Mouse (Mus musculus) heart, adult 2 months (tissue): Measurements from ENCODE around the gene Ccm2. TPM values are rescaled to one million over a fixed set of nuclear protein-coding genes. Genes with fewer than 3 reads are reported as not detected.

Source experiments
- DNase-seq, 2 experiments: peaks; one replicate each; pipeline ENCODE4 v3.0.0; 2021
- H3K27ac ChIP-seq: fragments of 200-600 bp; 2 replicates; pipeline ENCODE4 v1.8.1; 2022
- H3K27me3 ChIP-seq: fragments of 200-500 bp; 2 replicates; pipeline ENCODE4 v1.6.1; 2012; ENCODE audit warnings: mild to moderate bottlenecking, low read length, inconsistent platforms, mixed read lengths; ENCODE audit not compliant: control insufficient read depth, insufficient read depth
- H3K36me3 ChIP-seq: fragments of 200-500 bp; 2 replicates; pipeline ENCODE4 v1.6.1; 2012; ENCODE audit warnings: low read length, inconsistent platforms; ENCODE audit not compliant: control insufficient read depth, insufficient read depth
- H3K4me1 ChIP-seq: fragments of 200-500 bp; 2 replicates; pipeline ENCODE4 v1.6.1; 2011; ENCODE audit warnings: low read length; ENCODE audit not compliant: control insufficient read depth, insufficient read depth
- H3K4me3 ChIP-seq: fragments of 200-600 bp; 2 replicates; pipeline ENCODE4 v1.8.1; 2022
- H3K79me2 ChIP-seq: fragments of 200-500 bp; replicated peaks from 2 replicates; pipeline ENCODE4 v1.6.1; 2012; ENCODE audit warnings: mild to moderate bottlenecking, inconsistent platforms, low read length, moderate library complexity, mixed read lengths; ENCODE audit not compliant: control insufficient read depth, insufficient read depth
- H3K9ac ChIP-seq: fragments of 200-500 bp; 2 replicates; pipeline ENCODE4 v1.6.1; 2012; ENCODE audit warnings: low read depth, mild to moderate bottlenecking, control low read depth, inconsistent platforms, low read length, mixed read lengths
- CTCF ChIP-seq: fragments of 200-600 bp; IDR thresholded peaks from 2 replicates; pipeline ENCODE4 v1.8.1; 2022; ENCODE audit warnings: antibody characterized with exemption, mild to moderate bottlenecking, moderate library complexity
- EP300 ChIP-seq: fragments of 200-500 bp; IDR thresholded peaks from 2 replicates; pipeline ENCODE4 v1.6.1; 2011; ENCODE audit warnings: low read depth, low read length, control low read depth; ENCODE audit not compliant: insufficient read depth
- POLR2A ChIP-seq: fragments of 200-500 bp; IDR thresholded peaks from 2 replicates; pipeline ENCODE4 v1.6.1; 2011; ENCODE audit warnings: mild to moderate bottlenecking, low read depth, low read length, control low read depth; ENCODE audit not compliant: insufficient read depth
- WGBS: fragments of 180-500 bp; shearing (Covaris S2); methylation state at CpG from one replicate; pipeline ENCODE4 v1.1.7; 2018; 5-methylcytosine and 5-hydroxymethylcytosine counted together
- intact Hi-C: fragments of 180-260 bp; cut with DNase I; formaldehyde crosslinking; loops from one replicate; pipeline ENCODE4 v1.15.1; 2025
- polyA plus RNA-seq: library from polyadenylated mRNA; depleted of rRNA; stranded (reverse); fragments of >200 nt; gene quantifications from 2 replicates; pipeline ENCODE4 v1.2.3, GENCODE M21; 2012
- total RNA-seq, 2 experiments: library from RNA; stranded (reverse); gene quantifications; 2 replicates each; pipeline ENCODE4 v1.2.3; 2021

The Ccm2 gene
- total and polyA plus RNA-seq, 3 experiments, result 25.6 to 54.1 (median 28.5) TPM

- intact Hi-C loops, result no loop called here
- DNase-seq, result no peak
- no peaks in the 10 kb centered on the region for H3K36me3 ChIP-seq
- 88% methylated on average over 6 of the region's 6 CpGs for WGBS
- H3K27me3 ChIP-seq, result no peaks in the 10 kb centered on the region
- no peak overlapping the region for H3K27ac ChIP-seq
- H3K9ac ChIP-seq, result no peak overlapping the region
- no peaks in the 10 kb centered on the region for H3K79me2 ChIP-seq
- no peak overlapping the region for H3K4me3 ChIP-seq
- TF ChIP-seq EP300 (no peak), CTCF (no peak), POLR2A (no peak)
- H3K4me1 ChIP-seq, result peaks cover 2% of the 10 kb centered on the region; the same call in 1 of the 2 replicates
Measured at GRCm38 (mm10) chr11:6599831-6600230, 53.1 kb downstream of the Ccm2 start.

DNA sequence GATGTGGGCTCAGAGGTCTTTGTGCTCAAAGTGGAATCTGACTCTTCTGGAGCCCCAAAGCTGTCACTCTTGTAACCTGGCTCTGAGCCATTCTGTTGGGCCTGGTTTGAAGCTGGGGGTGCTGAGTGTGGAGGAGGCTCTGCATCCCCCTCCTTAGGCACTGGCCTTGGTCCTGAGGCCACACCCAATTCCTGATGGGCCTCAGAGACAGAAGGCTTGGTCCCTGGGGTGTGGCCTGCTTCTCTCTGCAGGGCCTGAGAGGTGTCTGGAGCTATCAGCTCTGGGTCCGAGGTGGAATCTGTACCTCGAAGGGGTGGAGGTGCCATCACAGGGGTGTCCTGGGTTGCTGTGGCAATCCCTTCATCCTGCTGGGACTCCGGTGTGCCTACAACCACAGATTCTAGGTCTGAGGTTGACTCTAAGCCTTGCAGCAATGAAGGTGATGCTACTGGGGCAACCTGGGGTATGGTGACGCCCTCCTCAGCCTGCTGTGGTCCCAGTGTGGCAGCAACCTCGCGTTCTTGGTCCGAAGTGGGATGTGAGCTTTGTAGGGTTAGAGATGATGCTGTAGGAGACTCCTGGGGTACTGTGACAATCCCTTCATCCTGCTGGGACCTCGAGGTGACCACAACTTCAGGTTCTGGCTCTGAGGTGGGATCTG, 53.7 kb downstream of the Ccm2 start:
- Histone ChIP-seq H3K36me3 (no peaks in the 10 kb centered on the region), H3K27me3 (no peaks in the 10 kb centered on the region), H3K4me1 (peaks cover 2% of the 10 kb centered on the region; the same call in 1 of the 2 replicates), H3K9ac (no peak overlapping the region), H3K4me3 (no peak overlapping the region), H3K79me2 (no peaks in the 10 kb centered on the region), H3K27ac (no peak overlapping the region)
- 85% methylated on average over 8 of the region's 8 CpGs for WGBS
- no peak for TF ChIP-seq CTCF
- no peak for TF ChIP-seq POLR2A
- DNase-seq, result no peak
- intact Hi-C loops, result no loop called here

GRCm38 (mm10) chr11:6601649-6602480, 55.2 kb downstream of the Ccm2 start:
- Histone ChIP-seq H3K4me3 (no peak overlapping the region), H3K36me3 (no peaks in the 10 kb centered on the region), H3K9ac (no peak overlapping the region), H3K79me2 (no peaks in the 10 kb centered on the region), H3K27ac (no peak overlapping the region), H3K27me3 (no peaks in the 10 kb centered on the region), H3K4me1 (peaks cover 2% of the 10 kb centered on the region; the same call in 1 of the 2 replicates)
- intact Hi-C loops, result no loop called here
- no peak for TF ChIP-seq CTCF
- no peak for TF ChIP-seq EP300
- no peak for TF ChIP-seq POLR2A
- DNase-seq, result no peak
- 52% methylated on average over 20 of the region's 20 CpGs for WGBS

GRCm38 (mm10) chr11:6602662-6603061, 56.0 kb downstream of the Ccm2 start:
- Histone ChIP-seq H3K27me3 (no peaks in the 10 kb centered on the region), H3K4me1 (peaks cover 2% of the 10 kb centered on the region; the same call in 1 of the 2 replicates)
- WGBS, result 82% methylated on average over 9 of the region's 9 CpGs

GRCm38 (mm10) chr11:6603224-6603623, 56.5 kb downstream of the Ccm2 start:
- Histone ChIP-seq H3K27me3 (no peaks in the 10 kb centered on the region), H3K27ac (no peak overlapping the region), H3K4me3 (no peak overlapping the region), H3K36me3 (no peaks in the 10 kb centered on the region), H3K79me2 (no peaks in the 10 kb centered on the region), H3K9ac (no peak overlapping the region), H3K4me1 (peaks cover 2% of the 10 kb centered on the region; the same call in 1 of the 2 replicates)
- TF ChIP-seq POLR2A (no peak), EP300 (no peak), CTCF (no peak)
- 64% methylated on average over 9 of the region's 9 CpGs for WGBS
- intact Hi-C loops, result no loop called here
- DNase-seq, result no peak

More at GRCm38 (mm10) chr11:6602662-6603061, 56.0 kb downstream of the Ccm2 start:
- no peak overlapping the region for H3K4me3 ChIP-seq
- no peak for DNase-seq
- no peaks in the 10 kb centered on the region for H3K79me2 ChIP-seq
- H3K9ac ChIP-seq, result no peak overlapping the region
- no peak overlapping the region for H3K27ac ChIP-seq
- TF ChIP-seq POLR2A (no peak), CTCF (no peak), EP300 (no peak)
- H3K36me3 ChIP-seq, result no peaks in the 10 kb centered on the region
- intact Hi-C loops, result no loop called here

DNA sequence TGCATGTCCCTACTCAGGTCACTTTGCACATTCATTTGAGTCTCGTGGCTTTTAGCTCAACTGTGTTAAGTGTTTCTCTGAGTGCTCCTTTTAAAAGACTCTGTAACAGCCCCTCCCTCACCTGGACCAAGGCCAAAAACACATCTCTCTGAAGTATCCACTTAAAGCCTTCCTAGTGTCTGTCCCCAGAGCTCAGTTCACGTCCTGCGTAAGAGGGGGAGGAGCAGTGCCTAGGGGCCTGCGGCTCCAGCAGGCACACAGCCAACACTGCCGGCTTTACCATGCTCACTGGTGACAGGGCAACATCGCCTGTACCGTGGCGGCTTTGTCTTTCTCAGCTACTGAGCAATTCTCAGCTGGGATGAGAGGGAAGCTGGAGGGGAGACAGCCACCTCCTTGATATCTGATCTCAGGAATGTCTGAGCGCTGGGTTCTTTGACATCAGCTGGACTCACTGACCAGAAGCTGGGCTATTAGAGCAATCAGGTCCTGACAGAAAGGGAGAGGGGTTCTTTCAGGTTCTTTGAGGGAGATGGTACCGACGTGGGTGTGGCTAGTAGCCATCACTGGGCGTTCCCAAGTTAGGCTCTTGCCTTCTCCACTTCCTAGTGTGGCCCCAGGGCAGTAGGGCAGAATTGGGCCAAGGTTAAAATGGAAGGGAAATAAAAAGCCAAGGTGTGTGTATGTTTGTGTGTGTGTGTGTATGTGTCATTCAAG, 57.4 kb downstream of the Ccm2 start:
- peak in 1 of 2 experiments; percentile 48 for DNase-seq
- Histone ChIP-seq H3K4me3 (no peak overlapping the region), H3K79me2 (no peaks in the 10 kb centered on the region), H3K27me3 (no peaks in the 10 kb centered on the region), H3K27ac (no peak overlapping the region), H3K9ac (no peak overlapping the region), H3K4me1 (peaks cover 2% of the 10 kb centered on the region; the same call in 1 of the 2 replicates), H3K36me3 (no peaks in the 10 kb centered on the region)
- 12% methylated on average over 12 of the region's 12 CpGs for WGBS
- intact Hi-C loops, result no loop called here
- TF ChIP-seq EP300, result no peak
